Comparison of ENCODE assay signal across 8 mouse cellular contexts in genomic region chr5:65536751-65537419, GRCm38 (mm10). TPM values are rescaled to one million over a fixed set of nuclear protein-coding genes. Genes with fewer than 3 reads are reported as not detected.
DNase-seq lines count a peak whose midpoint lies in the region; ATAC-seq and TF ChIP-seq lines count a peak whose summit lies in the region.

TSS of gene Smim14 (minus strand) at chr5:65537184.
TSS of gene Ube2k (plus strand) at chr5:65537233.

- no peak for TF ChIP-seq CTCF in ES-Bruce4 (IDR thresholded peaks at IDR 0.05; ENCODE audit: low read depth, low read length)

- peak; percentile 96 for DNase-seq in forebrain, embryonic 14.5 days (ENCODE audit: low spot score)
- peak; percentile 96 to 98 for DNase-seq in heart, postnatal 14 days
- DNase-seq in layer of hippocampus, adult 11-12 months (ENCODE audit: low spot score), result peak; percentile 94
- DNase-seq in lung, adult 18-20 months, result peak; percentile 92 to 94
- peak; percentile 94 for DNase-seq in testis, postnatal 14 days (ENCODE audit: low spot score)

- peaks cover 3% of the 10 kb centered on the region for H3K4me1 ChIP-seq in ES-Bruce4 (ENCODE audit: control insufficient read depth, insufficient read depth, low read length)
- H3K4me1 ChIP-seq in forebrain, embryonic 14.5 days (ENCODE audit: control insufficient read depth, insufficient read depth, low read length), result peaks cover 13% of the 10 kb centered on the region
- peaks cover 21% of the 10 kb centered on the region for H3K4me1 ChIP-seq in neural tube, embryonic 15.5 days

- intact Hi-C loops in heart, postnatal 14 days (cut with DNase I), result loop anchor here (2.0 to 10.0 kb wide), 5 partner anchors 44 to 228 kb away; partner anchors contain the start of genes Gm43552, N4bp2 and Ugdh

- ATAC-seq in cerebellum, adult (ENCODE audit: insufficient number of reproducible peaks, low FRiP score, low TSS enrichment), result peak; percentile 93
- ATAC-seq in forebrain, embryonic 14.5 days, result peak; percentile 96
- ATAC-seq in neural tube, embryonic 15.5 days (ENCODE audit: low FRiP score), result peak; percentile 95

- whole genome bisulfite sequencing in forebrain, embryonic 14.5 days, result under 1% methylated on average over 65 of the region's 66 CpGs
- under 1% methylated on average over 62 of the region's 66 CpGs for WGBS in neural tube, embryonic 15.5 days

- H3K9me3 ChIP-seq in ES-Bruce4 (replicated peaks; ENCODE audit: control insufficient read depth, insufficient read depth, low read length, poor library complexity, severe bottlenecking), result no peaks in the 10 kb centered on the region
- H3K9me3 ChIP-seq in forebrain, embryonic 14.5 days (replicated peaks; ENCODE audit: control insufficient read depth, low read length), result no peaks in the 10 kb centered on the region
- H3K9me3 ChIP-seq in neural tube, embryonic 15.5 days (replicated peaks), result no peaks in the 10 kb centered on the region

- peak within 1 kb of the TSS; percentile 89 for H3K4me3 ChIP-seq in ES-Bruce4 (ENCODE audit: low read depth, low read length)
- peak within 1 kb of the TSS; percentile 93 for H3K4me3 ChIP-seq in forebrain, embryonic 14.5 days (ENCODE audit: low read depth, low read length)
- peak within 1 kb of the TSS; percentile 92 for H3K4me3 ChIP-seq in neural tube, embryonic 15.5 days (replicated peaks)

- TF ChIP-seq POLR2A in ES-Bruce4 (IDR thresholded peaks at IDR 0.05; ENCODE audit: insufficient read depth, low read length), result peak; percentile 59

- H3K9ac ChIP-seq in ES-Bruce4 (ENCODE audit: low read depth, poor library complexity, severe bottlenecking), result peak within 1 kb of the TSS; percentile 80
- H3K9ac ChIP-seq in forebrain, embryonic 14.5 days (ENCODE audit: low read length), result peak within 1 kb of the TSS; percentile 95
- H3K9ac ChIP-seq in neural tube, embryonic 15.5 days (replicated peaks), result peak within 1 kb of the TSS; percentile 89

- TF ChIP-seq EP300 in ES-Bruce4 (IDR thresholded peaks at IDR 0.05; ENCODE audit: insufficient read depth, low read depth, low read length), result no peak

- peaks cover 5% of the 10 kb centered on the region for H3K36me3 ChIP-seq in ES-Bruce4 (ENCODE audit: control insufficient read depth, insufficient read depth, low read length, poor library complexity, severe bottlenecking)
- no peaks in the 10 kb centered on the region for H3K36me3 ChIP-seq in forebrain, embryonic 14.5 days (ENCODE audit: control insufficient read depth, insufficient read depth, low read length)
- no peaks in the 10 kb centered on the region for H3K36me3 ChIP-seq in neural tube, embryonic 15.5 days

- no peaks in the 10 kb centered on the region for H3K27me3 ChIP-seq in ES-Bruce4 (ENCODE audit: control insufficient read depth, insufficient read depth, low read length, poor library complexity, severe bottlenecking)
- H3K27me3 ChIP-seq in forebrain, embryonic 14.5 days (replicated peaks; ENCODE audit: control insufficient read depth, insufficient read depth, low read length), result no peaks in the 10 kb centered on the region
- H3K27me3 ChIP-seq in neural tube, embryonic 15.5 days (replicated peaks), result no peaks in the 10 kb centered on the region

- peak within 1 kb of the TSS; percentile 80 for H3K27ac ChIP-seq in ES-Bruce4 (ENCODE audit: insufficient read depth, low read length)
- H3K27ac ChIP-seq in forebrain, embryonic 14.5 days (ENCODE audit: low read depth, low read length), result peak within 1 kb of the TSS; percentile 99
- peak within 1 kb of the TSS; percentile 98 for H3K27ac ChIP-seq in neural tube, embryonic 15.5 days (replicated peaks)

- H3K4me2 ChIP-seq in forebrain, embryonic 14.5 days (ENCODE audit: low read length), result peak within 1 kb of the TSS; percentile 76
- peak within 1 kb of the TSS; percentile 65 for H3K4me2 ChIP-seq in neural tube, embryonic 15.5 days

RNA-seq across cellular contexts. Expression of gene Smim14, which starts in this region (rescaled TPM):
- polyA plus RNA-seq in ES-Bruce4 (2011; ENCODE audit: insufficient read depth, insufficient read length, low read depth, missing spikeins), result 47.3 and 53.2 TPM in 2 replicates
- polyA plus RNA-seq in forebrain, embryonic 14.5 days (2014; fragmentation: Nextera tagmentation; extraction: Ambion mirVana), result 199 and 205 TPM in 2 replicates
- total RNA-seq in heart, postnatal 14 days (2021), result 100 to 1,000 TPM in 1 of 2 experiments, 10 to 100 TPM in 1; 93.4 to 103 TPM
- polyA plus RNA-seq in neural tube, embryonic 15.5 days (2015; fragmentation: Nextera tagmentation; extraction: Ambion mirVana), result 187 and 197 TPM in 2 replicates

RNA-seq across cellular contexts. Expression of gene Ube2k, which starts in this region (rescaled TPM):
- 282 and 285 TPM in 2 replicates for polyA plus RNA-seq in ES-Bruce4 (2011; ENCODE audit: insufficient read depth, insufficient read length, low read depth, missing spikeins)
- 154 and 165 TPM in 2 replicates for polyA plus RNA-seq in forebrain, embryonic 14.5 days (2014; fragmentation: Nextera tagmentation; extraction: Ambion mirVana)
- 10 to 100 TPM; 62.5 to 66.3 TPM for total RNA-seq in heart, postnatal 14 days (2021)
- polyA plus RNA-seq in neural tube, embryonic 15.5 days (2015; fragmentation: Nextera tagmentation; extraction: Ambion mirVana), result 200 and 217 TPM in 2 replicates

Comparison
In these comparisons a context has a peak if more than half of its experiments do, and no peak if none do; other contexts are left out.
1. Peak in every context shown above with its lines: DNase-seq, ATAC-seq, H3K4me3 ChIP-seq and H3K27ac ChIP-seq.